Mouse (Mus musculus) lung, postnatal 0 days (tissue): Measurements from ENCODE around the gene Ugt1a6b.
"Not testable (repeated sequence)": the region's sequence is repeated elsewhere in the genome, so short reads cannot be mapped to it uniquely, and the experiment has no call there.

Experiments
- CTCF ChIP-seq: IDR thresholded peaks from 2 replicates; pipeline ENCODE4 v1.5.1; 2016; ENCODE audit warnings: antibody characterized with exemption, mild to moderate bottlenecking
- EP300 ChIP-seq: IDR thresholded peaks from 2 replicates; pipeline ENCODE4 v1.6.1; 2016; ENCODE audit warnings: antibody characterized with exemption, mild to moderate bottlenecking, control low read depth

DNA sequence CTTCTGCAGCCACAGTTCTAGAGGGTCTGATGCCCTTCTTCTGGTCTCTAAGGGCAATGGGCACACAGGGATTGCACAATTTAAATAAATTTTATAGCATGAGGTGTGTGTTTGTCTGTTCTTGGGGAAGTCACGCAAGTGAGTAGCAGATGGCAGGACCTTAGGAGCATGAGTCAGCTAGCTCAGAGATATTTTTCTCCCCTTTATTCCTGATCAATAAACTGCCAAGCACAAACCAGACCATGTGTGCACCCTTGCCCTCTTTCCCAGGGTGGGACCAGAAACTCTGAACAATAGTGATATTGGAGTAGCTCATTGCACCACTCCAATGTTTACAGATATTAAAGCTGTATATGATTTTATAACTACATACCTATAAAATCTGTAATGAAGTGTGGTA lies 27.2 kb downstream of the Ugt1a6b start:
- TF ChIP-seq CTCF, EP300: not testable (repeated sequence)
